Mouse (Mus musculus) bone marrow macrophage, adult 2 months (primary cell): ENCODE data around the gene Ssh2.
"Not testable (repeated sequence)": the region's sequence is repeated elsewhere in the genome, so short reads cannot be mapped to it uniquely, and the experiment has no call there.

Source experiments
- CTCF ChIP-seq: IDR thresholded peaks from 2 replicates; pipeline ENCODE4 v1.5.1; 2012; ENCODE audit warnings: low read depth, mild to moderate bottlenecking, low read length, moderate library complexity
- POLR2A ChIP-seq: IDR thresholded peaks from 2 replicates; pipeline ENCODE4 v1.6.1; 2012; ENCODE audit warnings: mild to moderate bottlenecking, low read depth, low read length, borderline replicate concordance

DNA sequence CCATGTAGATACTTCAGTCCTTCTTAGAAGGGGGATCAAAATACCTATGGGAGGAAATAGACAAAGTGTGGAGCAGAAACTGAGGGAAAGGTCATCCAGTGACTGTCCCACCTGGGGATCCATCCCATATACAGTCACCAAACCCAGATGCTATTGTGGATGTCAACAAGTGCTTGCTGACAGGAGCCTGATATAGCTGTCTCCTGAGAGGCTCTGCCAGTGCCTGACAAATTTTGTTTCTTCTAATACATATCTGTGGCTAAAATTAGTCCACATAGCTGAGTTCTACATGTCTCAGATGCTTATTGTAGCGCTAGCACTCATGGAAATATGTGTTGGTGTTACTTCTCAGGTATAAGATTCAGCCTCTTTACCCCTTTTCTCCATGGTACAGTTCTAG lies 62.5 kb downstream of the Ssh2 start:
- not testable (repeated sequence) for TF ChIP-seq POLR2A, CTCF
